Mouse (Mus musculus): ENCODE results near the gene Capn11.

Gene Capn11

DNA sequence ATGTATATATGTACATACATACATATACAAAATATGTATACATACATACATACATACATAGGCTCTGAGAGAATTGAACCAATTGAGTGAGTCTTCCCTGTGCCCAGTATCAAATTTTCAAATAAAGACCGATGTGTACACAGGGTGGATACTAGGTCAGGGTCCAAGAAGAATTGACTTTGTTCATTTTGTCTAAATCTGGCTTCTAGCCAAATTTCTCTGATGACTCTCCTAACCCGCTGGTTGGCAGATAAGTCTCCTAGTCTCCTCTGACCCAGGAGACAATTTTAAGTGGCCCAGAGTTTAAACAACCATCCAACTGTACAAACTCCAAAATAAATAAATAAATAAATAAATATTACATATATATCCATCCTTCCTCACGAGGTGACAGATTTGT, 60.2 kb downstream of the Capn11 start:
- no peak for DNase-seq (ENCODE audit: low spot score in 2 of 2)

DNA sequence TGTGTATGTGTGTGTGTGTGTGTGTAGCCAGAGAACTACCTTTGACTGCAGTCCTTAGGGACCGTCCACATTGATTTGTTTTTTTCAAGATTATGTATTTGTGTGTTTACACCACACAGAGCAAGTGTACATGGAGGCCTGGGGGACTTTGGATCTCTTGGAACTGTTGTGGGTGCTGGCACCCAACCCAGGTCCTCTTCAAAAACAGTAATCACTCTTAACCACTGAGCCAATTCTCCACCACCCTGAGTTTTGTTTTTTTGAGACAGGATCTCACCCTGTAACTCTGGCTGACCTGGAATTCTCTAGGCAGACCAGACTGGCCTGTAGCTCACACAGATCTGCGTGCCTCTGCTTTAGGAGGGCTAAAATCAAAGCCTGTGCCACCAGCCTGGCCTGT, 60.7 kb downstream of the Capn11 start:
- no peak for DNase-seq (ENCODE audit: low spot score in 2 of 2)

DNA sequence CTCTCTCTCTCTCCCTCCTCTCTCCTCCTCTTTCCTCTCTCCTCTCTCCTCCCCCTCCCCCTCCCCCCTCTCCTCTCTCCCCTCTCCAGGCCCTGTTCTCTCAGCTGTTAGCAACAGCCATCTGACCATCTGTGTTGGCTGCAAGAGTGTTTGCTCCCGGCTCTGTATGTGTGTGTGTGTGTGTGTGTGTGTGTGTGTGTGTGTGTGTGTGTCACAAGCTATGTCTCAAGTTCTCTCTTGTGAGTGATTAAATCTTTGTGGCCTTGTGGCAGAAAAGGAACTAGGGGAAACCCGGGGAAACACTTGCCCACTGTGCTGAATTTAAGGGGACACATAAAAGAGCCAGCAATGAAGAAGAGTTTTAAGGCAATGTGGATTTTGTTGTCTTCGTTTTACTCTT, 61.3 kb downstream of the Capn11 start:
- DNase-seq (ENCODE audit: low spot score in 2 of 2) = no peak

DNA sequence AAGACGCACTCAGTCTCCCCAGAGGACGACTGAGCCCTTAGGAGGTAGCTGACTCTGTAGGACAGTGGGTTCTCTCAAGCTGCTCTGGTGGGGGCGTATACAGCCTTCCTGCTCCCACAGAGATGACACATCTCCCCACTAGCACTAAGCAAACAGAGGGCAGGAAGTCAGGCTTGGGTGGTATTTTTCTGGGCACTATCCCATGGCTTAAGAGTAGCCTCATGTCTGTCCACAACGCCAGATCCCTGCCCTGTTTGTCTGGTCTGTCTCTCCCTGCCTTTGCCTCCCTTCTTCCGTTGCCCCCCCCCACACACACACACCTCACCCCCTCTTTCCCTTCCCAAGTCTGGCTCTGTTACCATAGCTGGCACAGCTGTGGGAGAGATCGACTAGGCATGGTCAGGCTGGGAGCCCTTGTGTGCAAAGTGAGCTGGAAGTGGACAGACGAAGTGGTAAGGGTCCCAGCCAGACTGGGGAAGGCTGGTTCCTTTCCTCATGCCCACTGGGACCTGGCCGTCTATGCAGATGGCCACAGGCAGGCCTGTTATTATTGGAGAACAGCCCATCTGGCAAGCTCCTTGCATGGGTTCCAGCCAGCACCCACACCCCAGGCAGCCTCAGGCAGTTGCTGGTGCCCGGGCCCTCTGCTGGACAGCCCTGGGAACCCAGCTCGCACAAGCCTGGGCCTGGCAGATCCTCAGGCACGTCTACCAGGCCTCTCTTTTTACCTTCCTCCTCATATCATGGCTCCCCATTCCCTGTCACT, 62.3 kb downstream of the Capn11 start:
- peak; percentile 62 to 86 for DNase-seq (ENCODE audit: low spot score in 2 of 2)

DNA sequence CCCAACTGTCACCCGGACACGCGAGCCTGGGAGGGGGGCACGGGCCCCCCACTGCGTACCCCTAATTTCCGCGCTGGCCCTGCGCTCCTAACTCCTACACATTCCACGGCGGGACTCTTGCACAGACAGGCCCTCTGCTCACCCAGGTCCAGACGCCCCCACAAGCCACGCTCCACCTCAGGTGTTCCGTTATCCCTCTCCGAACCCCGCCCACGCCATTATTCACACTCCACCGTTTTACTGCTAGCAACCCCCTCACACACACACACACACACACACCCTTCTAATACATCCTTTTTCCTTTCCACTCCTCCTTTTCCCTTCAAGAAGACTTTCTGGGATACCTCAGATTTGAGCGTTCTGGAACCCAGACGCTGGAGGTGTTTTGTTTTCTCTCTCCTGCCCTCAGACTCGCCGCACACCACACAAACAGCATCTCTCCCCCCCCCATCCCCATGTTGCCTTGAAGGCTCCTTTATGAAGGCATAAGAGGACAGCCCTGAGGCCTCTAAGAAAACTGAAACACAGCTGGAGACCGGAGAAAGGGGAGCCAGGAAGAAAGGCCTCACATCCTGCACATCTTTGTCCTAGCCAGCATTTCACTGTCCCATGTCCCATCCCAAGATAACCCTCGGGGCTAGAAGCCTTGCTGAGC, 63.3 kb downstream of the Capn11 start:
- DNase-seq (ENCODE audit: low spot score in 2 of 2) = peak in 1 of 2 experiments; percentile 46

DNA sequence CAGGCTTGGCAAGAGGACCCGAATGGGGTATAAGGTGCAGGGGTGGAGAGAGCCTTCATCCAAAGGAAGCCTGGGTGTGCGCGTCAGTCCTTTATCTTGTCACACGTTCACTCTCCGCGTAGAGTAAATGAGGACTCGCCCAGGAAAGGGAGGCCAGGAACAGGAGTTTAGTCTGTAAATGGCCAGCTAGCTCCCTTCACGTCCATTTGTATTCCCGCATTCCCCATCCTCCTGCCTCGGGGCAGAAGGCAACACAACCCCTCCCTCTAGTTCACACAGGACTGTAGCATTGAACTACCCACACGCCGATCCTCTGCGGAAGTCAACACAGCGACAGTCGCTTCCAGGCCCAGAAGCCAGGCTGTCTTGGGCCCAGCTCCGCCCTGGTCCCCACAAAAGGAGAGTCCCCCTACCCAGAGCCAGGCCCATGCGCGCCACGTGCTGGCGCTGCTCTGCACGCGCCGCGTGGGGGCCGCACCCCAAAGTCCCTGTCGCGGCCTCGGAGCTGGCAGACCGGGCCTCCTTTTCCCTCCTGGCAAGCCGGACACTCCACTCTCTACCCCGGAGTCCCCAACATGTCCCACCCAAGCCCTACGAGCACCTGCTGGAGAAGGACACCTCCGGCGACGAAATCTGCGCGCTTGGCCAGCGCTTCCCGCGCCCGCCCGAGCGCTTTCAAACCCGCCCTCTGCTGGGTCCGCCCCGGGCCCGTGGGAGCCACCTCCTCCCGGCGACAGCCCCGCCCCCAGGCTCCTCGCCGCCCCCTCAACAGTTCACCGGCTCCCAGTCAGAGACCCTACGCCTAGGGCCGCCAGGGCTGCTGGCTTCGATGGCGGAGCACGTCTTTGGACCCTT, 64.0 kb downstream of the Capn11 start:
- peak; percentile 76 to 87 for DNase-seq (ENCODE audit: low spot score in 2 of 2)

DNA sequence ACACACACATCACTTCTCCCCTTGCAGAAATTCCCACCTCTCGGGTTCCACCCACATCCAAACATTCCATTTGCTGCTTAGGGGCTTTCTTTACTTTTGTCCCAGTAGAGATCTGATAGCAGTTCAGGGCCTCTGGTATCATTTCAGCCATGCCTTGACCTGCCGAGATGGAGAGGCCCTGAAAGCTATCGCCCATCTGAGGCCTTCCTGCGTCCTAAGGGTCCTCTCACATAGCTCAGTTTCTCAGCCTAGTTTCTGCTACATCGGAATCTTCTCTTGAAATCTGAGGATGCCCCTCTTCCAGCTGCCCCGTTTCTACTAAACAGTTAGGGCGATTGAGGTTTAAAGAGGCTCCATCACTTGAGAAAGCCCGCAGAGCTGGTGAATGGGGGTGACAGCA, 64.9 kb downstream of the Capn11 start:
- peak in 1 of 2 experiments; percentile 16 for DNase-seq (ENCODE audit: low spot score in 2 of 2)

DNA sequence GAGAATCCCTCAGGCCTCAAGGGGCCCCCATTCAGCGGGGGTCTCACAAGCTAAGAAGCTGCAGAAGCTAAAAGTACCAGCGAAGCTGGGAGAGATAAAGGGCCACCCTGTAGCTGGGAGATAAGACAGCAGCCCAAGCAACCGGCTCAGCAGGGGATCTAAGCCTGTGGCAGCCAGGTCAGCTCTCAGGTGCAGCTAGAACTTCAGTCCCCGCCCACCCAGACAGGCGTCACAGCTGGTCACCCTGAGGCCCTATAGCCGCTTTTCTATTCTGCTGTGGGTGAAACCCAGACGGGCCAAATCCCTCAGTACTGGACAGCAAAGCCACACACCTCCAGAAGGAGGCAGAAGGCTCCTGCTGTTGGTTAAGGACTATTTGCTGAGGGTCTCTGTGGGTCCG, 65.6 kb downstream of the Capn11 start:
- DNase-seq (ENCODE audit: low spot score in 2 of 2) = peak; percentile 69 to 77

DNA sequence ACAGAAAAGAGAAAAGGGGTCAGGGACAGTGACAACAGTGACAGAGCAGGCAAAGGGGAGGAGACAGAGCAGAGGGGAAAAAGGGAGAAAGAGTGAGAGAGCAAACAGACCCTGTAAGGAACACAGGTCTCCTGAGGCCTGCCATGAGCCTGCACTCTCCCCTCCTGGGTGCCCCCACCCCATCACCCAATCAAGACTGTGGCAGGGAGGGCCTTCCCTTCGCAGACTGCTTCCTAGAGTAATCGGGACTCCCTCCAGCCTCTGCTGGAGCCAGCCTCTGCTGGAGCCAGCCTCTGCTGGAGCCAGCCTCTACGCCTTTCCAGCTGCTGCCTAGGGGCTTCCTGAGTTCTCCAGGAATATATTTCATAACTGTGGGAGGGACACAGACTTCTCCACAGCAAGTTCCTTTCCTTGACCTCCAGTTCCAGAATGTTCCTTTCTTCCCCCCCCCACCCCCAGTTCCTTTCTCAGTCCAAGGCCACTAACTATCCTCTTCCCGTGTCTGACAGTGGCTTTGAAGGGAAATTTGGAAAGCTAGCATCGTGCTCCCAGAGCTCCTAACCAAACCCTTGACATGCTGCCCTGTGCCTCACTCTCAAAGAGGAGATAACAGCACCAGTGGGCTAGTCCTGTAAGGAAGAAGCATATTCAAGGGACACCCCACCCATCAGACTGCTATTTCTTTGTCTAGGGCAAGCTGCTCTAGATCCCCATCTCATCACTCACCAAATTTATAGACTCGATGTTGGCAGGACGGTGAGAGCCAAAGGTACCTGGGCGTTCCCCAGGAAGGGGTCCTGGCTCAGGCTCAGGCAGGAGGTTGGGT, 66.3 kb downstream of the Capn11 start:
- peak in 1 of 2 experiments; percentile 31 for DNase-seq (ENCODE audit: low spot score in 2 of 2)

DNA sequence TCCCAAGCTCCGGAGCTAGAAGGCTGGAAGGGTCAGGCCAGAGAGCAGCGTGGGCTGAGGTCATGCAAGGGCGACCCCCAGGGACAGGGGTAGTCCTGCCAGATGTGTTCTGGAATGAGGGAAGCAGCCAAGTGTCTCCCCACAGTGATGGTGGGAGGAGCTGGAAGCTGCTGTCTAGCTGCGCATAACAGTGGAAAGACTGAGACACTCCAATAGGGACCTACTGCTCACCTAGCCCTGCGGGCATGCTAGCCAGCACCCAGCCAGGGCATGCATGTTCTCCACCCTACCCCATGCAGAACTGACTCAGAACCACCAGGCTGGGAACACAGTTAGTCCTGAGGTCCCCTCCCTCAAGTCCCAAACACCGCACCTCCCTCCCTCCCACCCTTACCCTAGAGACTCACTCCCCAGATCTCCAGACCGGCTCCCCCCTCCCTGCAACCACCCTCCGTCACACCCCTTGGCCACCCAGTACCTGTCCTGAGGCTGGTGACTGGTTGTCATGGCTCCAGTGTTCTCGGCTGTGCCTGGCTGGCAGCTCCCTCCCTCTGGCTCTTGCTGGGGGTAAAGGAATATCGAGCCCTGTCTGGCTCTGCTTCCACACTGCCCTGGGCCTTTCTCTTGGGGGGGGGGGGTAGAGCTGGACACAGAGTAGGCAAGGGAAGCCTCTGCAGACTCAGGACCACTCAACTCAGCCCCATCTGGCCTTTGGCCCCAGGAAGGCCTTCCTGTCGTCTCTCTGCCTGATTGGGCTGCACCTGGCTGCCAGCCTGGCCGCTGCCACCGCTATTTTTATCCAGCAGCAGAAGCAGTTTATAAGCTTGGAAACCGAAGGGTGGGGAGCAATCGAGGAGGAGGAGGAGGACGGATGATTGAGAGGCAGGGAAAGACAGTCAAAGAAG, 67.2 kb downstream of the Capn11 start:
- DNase-seq (ENCODE audit: low spot score in 2 of 2) = peak in 1 of 2 experiments; percentile 21

DNA sequence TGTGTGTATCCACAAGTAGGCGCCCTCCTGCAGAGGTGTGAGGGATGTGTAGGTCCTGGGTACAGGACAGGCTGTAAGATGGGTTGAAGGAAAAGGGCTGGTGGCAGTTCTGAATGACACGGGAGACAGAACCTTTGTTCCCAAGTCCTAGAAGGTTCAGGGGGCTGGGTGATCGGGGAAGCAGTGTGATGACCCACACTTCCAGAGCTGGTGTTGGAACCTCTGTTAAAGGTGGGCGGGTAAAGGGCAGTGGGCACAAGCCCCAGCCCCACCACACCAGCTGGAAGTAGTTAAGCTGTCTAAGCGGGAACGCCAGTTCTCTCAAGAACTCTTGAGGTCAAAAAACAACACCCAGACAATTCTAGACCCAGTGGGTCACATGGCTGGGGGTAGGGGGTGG, 68.7 kb downstream of the Capn11 start:
- DNase-seq (ENCODE audit: low spot score in 2 of 2) = peak in 1 of 2 experiments; percentile 10

DNA sequence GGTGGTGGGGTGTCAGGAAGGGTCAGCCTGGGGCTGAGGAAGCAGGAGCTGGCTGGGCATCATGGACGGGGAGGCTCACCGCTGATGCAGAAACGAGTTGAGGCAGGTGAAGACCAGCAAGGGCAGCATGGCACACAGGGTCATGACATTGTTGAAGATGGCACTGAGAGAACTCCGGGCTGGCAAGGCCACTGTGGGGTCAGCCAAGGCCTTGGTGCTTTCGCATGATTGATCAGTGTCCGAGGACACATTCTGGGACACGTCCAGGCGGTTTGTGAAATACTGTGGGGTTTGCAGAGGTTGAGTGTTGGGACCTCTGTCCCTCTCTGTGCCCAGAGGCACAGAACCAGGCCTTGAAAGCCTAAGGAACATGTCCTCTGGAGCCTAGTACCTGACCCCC, 69.3 kb downstream of the Capn11 start:
- DNase-seq (ENCODE audit: low spot score in 2 of 2) = no peak

DNA sequence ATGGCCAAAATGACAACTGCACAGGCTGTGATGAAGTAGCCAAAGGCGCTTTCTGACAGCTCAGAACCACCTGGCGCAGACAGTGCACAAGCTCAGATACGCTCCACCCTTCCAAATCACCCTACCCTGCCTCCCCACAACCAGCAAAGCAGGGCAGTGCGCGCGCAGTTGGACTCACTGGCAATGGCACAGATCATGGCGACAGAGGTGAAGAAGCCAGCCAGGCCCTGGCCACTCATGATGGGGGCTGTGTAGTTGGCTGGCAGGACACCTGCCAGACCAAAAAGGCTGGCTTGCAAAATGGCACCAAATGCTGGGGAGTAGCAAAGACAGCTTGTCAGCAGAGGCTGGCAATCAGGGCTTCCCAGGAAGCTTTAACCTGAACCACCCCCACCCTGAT, 69.9 kb downstream of the Capn11 start:
- DNase-seq (ENCODE audit: low spot score in 2 of 2) = no peak

DNA sequence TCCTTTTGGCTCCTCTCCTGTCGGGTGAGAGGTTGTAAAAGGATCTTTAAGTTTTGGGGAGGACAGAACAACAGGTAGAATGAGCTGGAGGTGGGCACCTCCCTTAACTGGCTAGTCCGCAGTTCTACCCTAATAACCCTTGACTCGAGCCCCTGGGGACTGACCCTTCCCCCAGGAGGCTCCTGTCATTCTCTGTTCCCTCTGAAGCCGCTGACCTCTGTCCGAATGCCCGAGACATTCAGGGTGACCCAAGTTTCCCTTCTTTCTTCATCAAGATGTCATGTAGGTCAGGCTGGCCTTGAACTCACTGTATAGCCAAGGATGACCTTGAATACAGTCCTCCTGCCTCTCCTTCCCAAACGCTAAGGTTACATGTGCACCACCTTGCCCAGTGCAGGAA, 70.8 kb downstream of the Capn11 start:
- no peak for DNase-seq (ENCODE audit: low spot score in 2 of 2)

DNA sequence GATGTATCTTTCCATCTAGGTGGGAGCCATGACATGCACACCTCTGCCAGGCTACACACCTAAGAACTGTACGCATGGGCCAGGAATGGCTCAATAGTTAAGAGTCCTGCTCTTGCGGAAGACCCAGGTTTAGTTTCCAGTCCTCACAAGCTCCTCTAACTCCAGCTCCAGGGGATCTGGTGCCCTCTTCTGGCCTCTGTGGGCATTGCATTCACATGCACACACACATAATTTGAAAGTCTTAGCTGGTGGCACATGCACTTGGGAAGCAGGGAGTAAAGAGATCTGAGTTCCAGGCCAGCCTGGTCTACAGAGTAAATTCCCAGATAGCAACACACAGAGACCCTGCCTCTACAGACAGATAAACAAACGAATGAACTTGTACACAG, 72.7 kb downstream of the Capn11 start:
- DNase-seq (ENCODE audit: low spot score in 2 of 2) = peak in 1 of 2 experiments; percentile 67

DNA sequence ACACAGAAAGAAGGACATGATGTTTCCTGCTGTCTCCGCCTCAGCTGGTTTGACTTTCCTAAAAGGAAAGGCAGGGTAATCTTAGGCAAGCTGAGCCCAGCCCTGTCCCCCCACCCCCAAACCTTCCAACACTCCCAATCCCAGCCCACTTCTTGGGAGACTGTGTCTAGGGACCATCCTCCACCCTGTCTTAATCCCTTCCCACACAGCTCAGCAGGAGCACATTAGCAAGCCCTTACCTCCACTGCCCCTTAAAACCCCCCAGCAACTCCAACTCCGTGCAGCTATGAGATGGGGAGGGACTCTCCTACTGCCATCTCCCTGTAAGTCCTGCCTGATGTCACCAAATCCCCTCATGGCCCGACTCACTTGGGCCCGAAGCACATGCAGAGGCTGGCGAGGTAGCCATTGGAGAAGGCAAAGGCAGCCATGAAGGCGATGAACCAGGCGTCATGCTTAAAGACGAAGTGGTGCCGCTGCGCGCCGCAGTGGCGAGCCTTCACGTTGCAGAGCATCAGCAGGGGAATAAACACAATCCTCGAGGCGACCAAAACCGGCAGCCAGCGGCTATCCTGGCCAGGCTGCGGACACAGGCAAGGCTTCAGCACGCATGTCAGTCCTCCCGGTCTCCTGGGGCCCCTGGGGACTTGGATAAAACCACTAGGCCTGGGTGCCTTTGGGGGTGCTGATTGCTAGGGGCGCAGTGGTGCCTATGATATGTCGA, 73.2 kb downstream of the Capn11 start:
- no peak for DNase-seq (ENCODE audit: low spot score in 2 of 2)

DNA sequence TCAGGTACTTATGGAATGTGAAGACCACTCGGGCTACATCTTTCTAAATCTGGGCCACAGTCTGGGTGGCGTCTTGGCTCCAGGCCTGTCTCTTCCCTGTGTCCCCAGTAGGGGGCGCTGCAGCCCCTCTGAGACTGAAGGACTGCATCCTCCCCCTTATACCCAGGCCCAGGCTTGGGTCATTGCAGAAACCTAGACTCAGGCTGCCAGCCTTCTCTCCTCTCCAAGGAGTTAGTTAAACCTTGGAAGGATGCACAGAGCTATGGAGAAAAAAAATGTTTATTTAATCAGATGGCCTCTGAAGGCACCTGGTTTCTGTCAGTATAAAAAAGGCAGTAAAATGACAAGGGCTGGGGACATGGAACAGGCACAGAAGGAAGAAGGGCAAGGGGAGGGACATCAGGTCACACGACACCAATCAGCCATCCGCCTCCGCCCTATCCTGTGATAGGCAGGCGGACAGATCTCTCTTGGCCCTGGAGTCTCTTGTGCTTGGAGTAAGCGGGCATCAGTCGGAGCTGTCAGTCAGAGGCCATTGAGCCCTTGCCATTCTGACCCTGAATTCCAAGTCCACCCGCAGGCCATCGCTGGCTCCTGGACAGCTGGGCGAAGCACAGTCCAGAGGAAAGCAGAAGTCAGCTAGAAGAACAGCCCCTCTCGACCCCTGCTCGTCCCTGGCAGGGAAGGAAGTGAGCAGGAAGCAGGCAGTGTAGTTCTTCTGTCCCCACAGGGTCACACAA, 74.0 kb downstream of the Capn11 start:
- peak; percentile 61 to 81 for DNase-seq (ENCODE audit: low spot score in 2 of 2)

DNA sequence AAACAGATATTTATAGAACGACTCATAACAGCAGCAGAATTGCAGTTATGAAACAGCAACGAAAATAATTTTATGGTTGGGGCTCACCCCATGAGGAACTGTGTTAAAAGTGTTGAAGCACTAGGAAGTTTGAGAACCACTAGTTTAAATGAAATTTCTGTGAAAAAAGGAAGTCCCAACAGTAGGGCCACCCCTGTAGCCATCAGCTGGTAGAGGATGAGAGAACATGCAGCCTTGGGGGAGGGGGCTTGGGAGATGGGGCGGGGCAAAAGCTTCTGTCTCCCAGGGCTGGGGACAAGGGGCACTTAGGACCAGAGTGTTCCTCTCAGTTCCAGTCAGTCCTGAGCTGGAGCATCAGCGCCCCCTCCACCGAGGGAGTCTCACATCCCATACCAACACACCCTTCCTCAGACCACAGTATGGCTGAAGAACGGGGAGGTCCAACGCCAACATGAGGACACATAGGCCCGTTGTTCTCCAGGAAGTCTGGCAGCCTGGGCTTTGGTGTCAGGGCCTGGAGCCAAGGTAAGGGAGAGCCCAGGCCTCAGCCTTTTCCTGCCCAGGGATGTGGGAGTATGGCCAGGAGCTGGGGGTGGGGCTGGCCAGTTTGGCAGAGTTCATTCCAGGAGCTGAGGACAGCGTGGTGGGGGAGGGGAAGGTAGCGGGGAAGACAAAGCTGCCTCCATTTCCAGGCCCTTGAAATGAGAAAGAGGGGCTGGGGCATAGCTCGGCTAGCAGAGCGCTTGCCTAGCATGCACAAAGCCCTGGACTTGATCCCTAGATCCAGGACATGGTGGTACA, 74.8 kb downstream of the Capn11 start:
- peak in 1 of 2 experiments; percentile 53 for DNase-seq (ENCODE audit: low spot score in 2 of 2)
